Mouse (Mus musculus): ENCODE data around the gene Wdr13.
"Not testable (repeated sequence)": the region's sequence is repeated elsewhere in the genome, so short reads cannot be mapped to it uniquely, and the experiment has no call there.

The Wdr13 gene

DNA sequence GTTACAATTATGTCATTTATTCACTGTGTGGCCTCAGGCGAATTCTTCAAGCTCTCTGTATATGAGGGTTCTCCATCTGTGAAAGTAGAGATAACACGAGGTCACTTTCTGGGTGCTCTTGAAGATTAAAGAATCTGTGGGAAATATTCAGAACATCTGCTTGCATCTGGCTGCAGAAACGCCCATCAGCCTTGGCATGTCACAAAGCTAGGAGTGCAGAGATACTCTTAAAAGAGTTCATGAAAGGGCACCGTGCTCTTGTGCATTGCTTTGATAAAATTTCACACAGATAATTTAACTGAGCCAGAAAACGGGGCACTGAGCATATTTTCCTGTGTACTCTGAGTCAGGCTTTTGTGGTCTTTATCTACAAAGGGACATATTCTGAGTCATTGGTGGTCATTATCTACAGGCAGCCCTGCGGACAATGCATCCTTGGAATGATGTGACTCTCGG lies 30.5 kb downstream of the Wdr13 start:
- no peak for DNase-seq

DNA sequence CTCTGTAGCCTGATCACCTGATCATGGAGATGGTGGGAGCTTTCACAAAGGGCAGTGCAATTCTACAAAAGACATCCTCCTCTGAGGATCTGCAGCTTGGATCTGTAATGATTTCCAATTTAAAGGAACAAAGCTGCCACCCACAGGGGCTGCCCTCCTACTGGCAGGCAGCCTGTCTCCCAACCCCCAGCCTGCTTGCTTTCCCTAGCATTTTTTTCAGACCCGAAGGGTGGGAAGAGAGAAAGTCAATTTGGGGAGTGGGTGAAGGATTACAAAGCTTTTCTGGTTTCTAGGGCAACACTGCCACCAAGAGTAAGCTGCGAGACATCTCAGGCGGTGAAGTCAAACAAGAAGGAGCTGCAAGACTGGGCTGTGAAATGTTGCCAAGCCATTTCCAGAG lies 31.7 kb downstream of the Wdr13 start:
- DNase-seq = peak in 1 of 2 experiments; percentile 8

DNA sequence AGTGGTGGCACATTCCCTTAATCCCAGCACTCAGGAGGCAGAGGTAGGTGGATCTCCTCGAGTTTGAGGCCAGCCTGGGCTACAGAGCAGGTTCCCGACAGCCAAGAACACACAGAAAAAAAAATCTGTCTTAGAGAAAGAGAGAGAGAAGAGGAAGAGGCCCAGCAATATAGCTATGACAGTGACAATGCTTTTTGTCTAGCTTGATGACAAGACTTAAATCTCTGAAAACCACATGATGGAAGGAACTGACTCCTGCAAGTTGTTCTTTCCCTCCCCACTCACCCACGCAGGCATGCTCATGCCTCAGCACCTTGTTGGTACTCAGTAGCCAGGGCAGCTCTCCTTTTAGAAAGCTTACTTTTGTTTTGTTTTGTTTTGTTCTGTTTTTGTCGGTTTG lies 33.3 kb downstream of the Wdr13 start:
- no peak for DNase-seq

DNA sequence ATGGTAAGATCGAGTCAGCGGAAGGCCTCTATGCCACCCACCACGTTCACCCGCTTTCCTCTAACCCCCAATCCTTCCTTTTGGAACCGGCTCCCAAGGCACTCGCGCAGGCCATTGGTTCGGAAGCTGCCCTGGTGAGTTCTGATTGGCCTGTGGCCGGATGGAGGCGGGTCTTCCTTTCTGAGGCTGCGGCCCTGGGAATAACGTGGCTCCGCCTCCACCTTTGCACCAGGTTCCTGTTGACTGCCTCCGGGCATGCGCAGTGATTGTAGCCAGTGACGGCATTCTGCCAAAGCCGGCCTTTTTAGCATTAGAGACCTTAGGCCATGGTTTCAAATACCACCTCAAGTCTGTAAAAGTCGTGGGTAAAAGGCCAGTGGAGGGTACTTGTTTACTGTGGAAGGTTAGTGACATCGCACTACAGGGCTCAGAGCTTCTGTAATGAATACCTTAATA lies 35.9 kb downstream of the Wdr13 start:
- peak; percentile 96 to 98 for DNase-seq

DNA sequence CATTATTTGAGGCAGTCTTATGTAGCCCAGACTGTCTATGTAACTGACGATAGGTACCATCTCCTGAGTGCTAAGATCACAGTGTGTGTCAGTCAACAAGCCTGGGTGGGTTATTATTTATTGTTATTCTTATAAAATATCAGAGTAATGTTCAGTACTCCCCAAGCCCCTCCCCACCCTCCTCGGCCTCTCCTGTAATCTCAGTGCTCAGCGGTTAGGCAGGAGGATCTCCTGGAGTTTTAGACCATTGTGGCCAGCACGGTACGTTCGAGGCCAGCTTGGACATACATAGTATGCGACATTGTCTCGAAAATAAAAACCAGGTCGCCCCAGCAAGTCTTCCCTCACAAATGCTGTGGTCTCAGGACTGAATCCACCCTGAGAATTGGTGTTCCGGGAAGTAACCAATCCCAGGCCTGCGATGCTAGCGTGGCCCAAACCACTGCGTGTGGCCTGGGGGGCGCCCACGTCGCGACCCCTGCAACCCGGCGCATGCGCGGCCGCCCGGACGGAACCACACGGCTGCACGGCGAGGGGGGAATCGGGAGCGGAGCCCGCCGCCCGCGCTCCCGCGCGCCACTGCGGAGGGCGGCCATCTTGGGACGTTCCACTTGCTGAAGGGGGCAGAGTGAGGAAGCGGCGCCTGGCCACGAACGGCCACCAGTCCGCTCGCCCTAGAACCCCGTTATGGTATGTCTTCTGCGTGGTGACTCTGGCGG lies 36.5 kb downstream of the Wdr13 start:
- DNase-seq = peak; percentile 91 to 92

DNA sequence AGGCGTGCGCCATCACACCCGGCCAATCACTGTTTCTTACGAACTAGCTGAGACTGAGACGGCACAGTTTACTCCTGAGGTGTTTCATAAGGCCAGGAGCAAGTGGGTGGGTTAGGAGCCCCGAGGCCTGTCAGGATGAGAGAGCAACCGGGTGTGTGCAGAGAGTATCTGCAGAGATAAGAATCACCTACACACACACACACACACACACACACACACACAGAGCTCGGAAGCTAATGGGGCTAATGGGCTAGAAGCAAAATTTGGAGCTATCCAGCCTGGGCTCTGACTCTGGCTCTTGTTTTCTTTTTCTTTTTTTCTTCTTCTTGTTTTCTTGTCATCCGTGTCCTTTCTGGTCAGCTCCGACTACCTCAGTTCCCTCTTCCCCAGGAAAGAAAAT lies 37.1 kb downstream of the Wdr13 start:
- DNase-seq = no peak

DNA sequence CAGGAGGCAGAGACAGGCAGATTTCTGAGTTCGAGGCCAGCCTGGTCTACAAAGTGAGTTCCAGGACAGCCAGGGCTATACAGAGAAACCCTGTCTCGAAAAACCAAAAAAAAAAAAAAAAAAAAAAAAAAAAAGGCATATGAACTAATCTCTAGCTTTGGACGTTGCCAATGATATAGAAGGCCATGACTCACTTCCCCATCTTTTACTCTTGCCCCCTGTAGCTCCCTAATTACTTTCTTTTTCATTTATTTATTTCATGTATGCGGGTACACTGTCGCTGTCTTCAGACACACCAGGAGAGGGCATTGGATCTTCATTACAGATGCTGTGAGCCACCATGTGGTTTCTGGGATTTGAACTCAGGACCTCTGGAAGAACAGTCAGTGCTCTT lies 41.7 kb downstream of the Wdr13 start:
- not testable (repeated sequence) for DNase-seq

DNA sequence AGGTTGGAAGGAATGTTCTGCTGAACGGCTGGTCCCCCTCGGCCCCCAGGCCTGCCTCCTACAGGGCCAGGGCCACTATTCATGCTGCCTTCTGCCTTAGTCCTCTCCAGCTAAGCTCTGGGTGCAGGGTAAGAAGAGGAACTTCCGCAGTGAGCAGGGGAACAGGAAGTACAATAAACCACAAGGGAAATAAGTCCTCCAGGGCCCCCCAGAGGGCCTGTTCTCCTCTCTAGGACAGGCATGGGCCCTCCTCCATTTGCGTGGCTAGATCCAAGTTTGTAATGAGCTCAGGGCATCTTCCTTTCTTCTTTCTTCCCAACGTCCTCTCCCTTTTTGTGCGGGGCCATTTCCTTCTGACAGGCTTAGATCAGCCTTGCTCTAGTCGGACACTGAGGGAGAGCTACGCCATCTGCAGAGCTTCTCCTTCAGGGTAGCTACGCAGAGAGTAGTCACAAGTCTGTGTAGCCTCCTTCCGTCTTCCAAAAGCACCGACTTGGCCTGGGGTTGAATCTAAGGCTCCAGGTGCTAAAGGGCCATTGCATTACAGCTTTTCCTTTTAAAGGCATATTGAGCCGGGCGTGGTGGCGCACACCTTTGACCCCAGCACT lies 42.2 kb downstream of the Wdr13 start, which contains the start of gene Was:
TSS of gene Was (minus strand) at position 153 of the 608 bp plus-strand sequence.
- DNase-seq = peak; percentile 27 to 33

DNA sequence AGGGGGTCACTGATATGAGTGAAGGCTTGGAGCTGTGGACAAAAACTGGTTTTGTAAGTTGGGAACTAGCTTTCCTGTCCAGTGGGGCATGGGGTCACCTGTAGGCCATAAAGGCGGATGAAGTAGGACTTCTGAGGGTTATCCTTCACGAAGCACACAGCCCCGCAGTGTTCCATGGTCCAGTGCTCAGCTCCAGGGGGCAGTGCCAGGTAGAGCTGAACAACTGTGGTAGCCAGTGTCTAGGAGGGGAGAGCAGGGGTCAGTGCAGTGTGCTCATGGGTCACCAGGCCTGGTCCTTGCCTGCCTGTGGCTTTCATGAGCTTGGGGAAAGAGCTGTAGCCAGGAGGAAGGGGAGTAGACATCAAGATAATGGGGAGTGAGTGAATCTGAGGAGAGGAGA lies 42.9 kb downstream of the Wdr13 start:
- DNase-seq = no peak

DNA sequence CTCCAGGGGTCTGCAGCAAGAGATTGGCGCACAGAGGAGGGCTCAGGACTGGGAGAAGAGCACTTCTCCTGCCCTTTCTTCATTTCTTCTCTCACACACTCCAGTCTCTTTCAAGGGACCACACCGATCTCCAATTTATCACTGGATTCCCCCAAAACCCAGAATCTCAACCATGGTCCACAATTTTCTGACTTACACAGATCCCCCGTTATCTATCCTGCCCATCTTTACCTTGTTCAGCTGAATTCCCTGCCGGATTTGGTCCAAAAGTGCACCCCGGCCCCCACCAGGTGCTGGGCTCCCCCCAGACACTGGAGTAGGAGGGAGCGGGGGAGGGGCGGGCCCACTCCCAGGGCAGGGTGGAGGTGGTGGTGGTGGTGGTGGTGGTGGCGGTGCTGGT lies 47.1 kb downstream of the Wdr13 start:
- no peak for DNase-seq

DNA sequence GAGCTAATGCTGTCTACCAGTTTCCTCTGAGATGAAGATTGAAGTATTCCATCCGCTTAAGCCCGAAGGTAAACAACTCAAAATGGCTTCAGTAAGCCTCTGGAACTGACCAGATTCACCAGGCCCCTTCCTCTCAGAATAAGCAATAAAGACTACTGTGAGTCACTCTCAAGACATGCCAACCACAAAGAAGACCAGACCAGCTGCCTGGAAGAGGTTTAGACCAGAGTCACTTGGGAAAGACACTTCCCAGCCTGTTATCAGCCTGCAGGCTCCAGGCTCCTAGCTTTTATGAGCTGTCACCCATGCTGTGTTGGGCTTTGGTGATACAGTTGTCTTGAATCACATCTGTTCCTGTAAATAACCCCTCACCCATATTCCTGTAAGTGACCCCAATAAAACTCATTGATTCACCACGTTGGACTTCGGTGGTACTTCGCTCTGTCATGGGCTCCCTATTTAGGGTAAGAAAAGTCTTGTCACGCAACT lies 47.9 kb downstream of the Wdr13 start:
- DNase-seq = no peak

DNA sequence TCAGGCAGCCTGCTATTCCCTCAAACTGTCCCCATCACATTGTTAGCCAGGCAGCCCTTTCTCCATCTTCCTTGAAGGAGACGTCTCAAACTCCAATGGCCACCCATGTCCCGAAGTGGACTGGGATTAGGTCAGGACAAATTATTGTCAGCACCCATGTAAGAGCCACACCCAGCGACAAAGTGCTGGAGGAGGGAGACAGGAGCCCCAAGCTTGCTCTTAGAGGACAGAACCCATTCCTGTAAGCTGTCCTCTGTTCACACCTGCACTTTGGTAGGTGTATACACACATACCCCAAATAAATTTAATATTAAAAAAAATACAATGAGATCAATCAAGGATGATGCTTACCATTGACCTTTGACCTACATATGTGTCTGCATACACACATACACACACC lies 57.6 kb downstream of the Wdr13 start:
- DNase-seq = no peak

DNA sequence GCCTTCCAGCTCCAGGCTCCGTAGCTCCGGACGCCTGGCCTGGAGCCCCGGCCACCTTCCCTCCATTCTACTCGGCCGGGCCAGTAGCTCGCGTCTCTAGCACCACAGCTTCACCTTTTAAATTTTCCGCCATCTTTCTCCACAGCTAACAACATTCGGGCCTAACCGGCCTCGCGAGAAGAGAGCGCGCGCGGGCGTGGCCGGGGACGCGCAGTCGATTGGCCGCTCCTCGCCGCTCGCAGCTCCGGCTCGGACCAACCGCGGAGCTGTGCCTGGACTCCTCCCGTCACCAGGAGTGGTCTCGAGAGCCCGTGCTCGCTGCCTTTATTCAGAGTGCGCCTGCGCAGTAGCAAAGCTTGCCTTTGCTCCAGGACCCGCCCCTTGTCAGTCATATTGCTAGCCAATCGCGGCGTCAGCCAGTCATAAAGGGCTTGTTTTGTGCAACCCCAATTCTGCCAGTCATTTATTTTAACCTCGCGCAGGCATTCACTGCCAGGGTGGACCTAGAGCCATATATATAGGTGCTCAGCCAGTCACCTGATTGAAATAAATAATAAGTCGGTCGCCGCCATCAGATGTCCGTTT lies 58.2 kb downstream of the Wdr13 start, which contains the start of gene Suv39h1:
TSS of gene Suv39h1 (minus strand) at position 331 of the 585 bp plus-strand sequence.
- DNase-seq = peak; percentile 93 to 98

DNA sequence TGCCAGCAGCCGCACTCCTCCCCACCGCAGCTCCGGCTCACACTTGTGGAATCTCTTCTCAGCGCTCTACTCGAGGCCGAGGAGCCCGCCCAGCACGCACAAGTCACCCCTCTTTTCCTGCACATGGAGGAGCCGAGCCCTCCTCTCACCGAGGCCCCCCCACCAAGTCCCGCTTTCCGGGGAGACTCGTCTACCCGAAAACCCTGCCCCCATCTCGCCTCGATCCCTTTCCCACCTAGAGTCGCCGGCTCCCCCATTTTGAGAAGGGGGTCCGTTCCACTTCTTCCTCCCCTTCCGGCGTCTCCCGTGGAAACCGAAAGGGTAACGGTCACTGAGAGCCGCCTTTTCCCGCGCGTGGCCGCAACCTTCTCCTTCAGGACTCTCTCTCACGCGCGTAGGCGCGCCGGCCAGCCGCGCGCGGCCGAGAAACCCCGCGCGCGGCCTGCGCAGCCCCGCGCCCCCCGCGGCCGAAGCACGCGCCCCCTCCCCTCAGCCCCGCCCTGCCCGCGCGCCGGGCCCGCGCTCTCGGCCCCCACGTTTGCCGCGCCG lies 58.7 kb downstream of the Wdr13 start:
- peak; percentile 28 to 56 for DNase-seq

All from lung, postnatal 4 days (tissue).